In genomic region chr19:43614341-43615073, GRCm38 (mm10) we compare ENCODE assay signal across 9 mouse cellular contexts. TPM values are rescaled to one million over a fixed set of nuclear protein-coding genes. Genes with fewer than 3 reads are reported as not detected.
DNase-seq lines count a peak whose midpoint lies in the region; ATAC-seq and TF ChIP-seq lines count a peak whose summit lies in the region.
"Had no signal": no experiment of that assay in that cellular context is flagged by ENCODE, and none has a peak within 500 bp of the region (broad histone marks: within the 10 kb centered on the region; RNA-seq: fewer than 3 reads in every experiment).

No protein-coding gene starts in this region.

- no peak overlapping the region for H3K27ac ChIP-seq in heart, embryonic 11.5 days (ENCODE audit: low read depth, low read length)
- no peak overlapping the region for H3K27ac ChIP-seq in bone marrow macrophage, adult 2 months (ENCODE audit: insufficient read depth, low read depth, low read length)
- peak overlapping the region; percentile 81 for H3K27ac ChIP-seq in hindbrain, embryonic 10.5 days
- H3K27ac ChIP-seq in midbrain, embryonic 12.5 days (replicated peaks), result no peak overlapping the region
- H3K27ac ChIP-seq in left cerebral cortex, adult 2 months, result no peak overlapping the region

- H3K4me1 ChIP-seq in heart, embryonic 11.5 days (ENCODE audit: control insufficient read depth, insufficient read depth, low read length), result peaks cover 25% of the 10 kb centered on the region
- no peaks in the 10 kb centered on the region; the same call in 1 of the 2 replicates for H3K4me1 ChIP-seq in bone marrow macrophage, adult 2 months (ENCODE audit: control insufficient read depth, insufficient read depth, low read length)
- peaks cover 62% of the 10 kb centered on the region for H3K4me1 ChIP-seq in hindbrain, embryonic 10.5 days (replicated peaks)
- H3K4me1 ChIP-seq in midbrain, embryonic 12.5 days, result peaks cover 62% of the 10 kb centered on the region

- H3K4me2 ChIP-seq in heart, embryonic 11.5 days, result peak overlapping the region; percentile 62
- peak overlapping the region; percentile 65 for H3K4me2 ChIP-seq in midbrain, embryonic 12.5 days (replicated peaks)

- intact Hi-C loops in left cerebral cortex, adult 2 months (cut with DNase I), result loop anchor here (5.0 kb wide), 2 partner anchors 42 to 1143 kb away; partner anchors contain the start of gene Pax2

- peak overlapping the region; percentile 42 for H3K4me3 ChIP-seq in heart, embryonic 11.5 days (ENCODE audit: low read depth, low read length)
- peak overlapping the region; percentile 2 for H3K4me3 ChIP-seq in bone marrow macrophage, adult 2 months (ENCODE audit: insufficient read depth, low read length)
- peak overlapping the region; percentile 52 for H3K4me3 ChIP-seq in hindbrain, embryonic 10.5 days
- peak overlapping the region; percentile 42 for H3K4me3 ChIP-seq in midbrain, embryonic 12.5 days
- no peak overlapping the region for H3K4me3 ChIP-seq in left cerebral cortex, adult 2 months

- TF ChIP-seq CTCF in bone marrow macrophage, adult 2 months (IDR thresholded peaks at IDR 0.05; ENCODE audit: low read depth, low read length), result no peak
- TF ChIP-seq CTCF in left cerebral cortex, adult 2 months (IDR thresholded peaks at IDR 0.05), result no peak; the same call in 1 of the 2 replicates

- peaks cover 97% of the 10 kb centered on the region for H3K27me3 ChIP-seq in heart, embryonic 11.5 days (ENCODE audit: control insufficient read depth, insufficient read depth, low read length)
- peaks cover 100% of the 10 kb centered on the region for H3K27me3 ChIP-seq in hindbrain, embryonic 10.5 days (ENCODE audit: insufficient read depth, poor library complexity, severe bottlenecking)
- peaks cover 100% of the 10 kb centered on the region for H3K27me3 ChIP-seq in midbrain, embryonic 12.5 days

- H3K9me3 ChIP-seq in heart, embryonic 11.5 days (replicated peaks; ENCODE audit: control insufficient read depth, low read length), result no peaks in the 10 kb centered on the region
- no peaks in the 10 kb centered on the region for H3K9me3 ChIP-seq in hindbrain, embryonic 10.5 days
- H3K9me3 ChIP-seq in midbrain, embryonic 12.5 days, result no peaks in the 10 kb centered on the region

- no peak for ATAC-seq in heart, embryonic 11.5 days (replicated peaks; ENCODE audit: insufficient number of reproducible peaks, low FRiP score, low TSS enrichment)
- no peak for ATAC-seq in midbrain, embryonic 12.5 days (ENCODE audit: low FRiP score, low read depth)

- DNase-seq in heart, adult 9 months (ENCODE audit: low spot score in 2 of 2), result no peak
- peak; percentile 72 for DNase-seq in hindbrain, embryonic 10.5 days (ENCODE audit: low spot score)
- peak; percentile 51 for DNase-seq in yolk sac, embryonic 10.5 days (ENCODE audit: low spot score)
- DNase-seq in right cerebral cortex, adult 18-20 months, result no peak
- DNase-seq in left cerebral cortex, adult 2 months (ENCODE audit: extremely low spot score in 1 of 2, low spot score in 2 of 2), result no peak

- TF ChIP-seq POLR2A in bone marrow macrophage, adult 2 months (IDR thresholded peaks at IDR 0.05; ENCODE audit: borderline replicate concordance, low read depth, low read length), result no peak

- under 1% methylated on average over 92 of the region's 92 CpGs for WGBS in heart, embryonic 11.5 days (ENCODE audit: insufficient replicate concordance)
- WGBS in hindbrain, embryonic 10.5 days, result under 1% methylated on average over 92 of the region's 92 CpGs
- WGBS in midbrain, embryonic 12.5 days, result under 1% methylated on average over 69 of the region's 92 CpGs

- no peaks in the 10 kb centered on the region for H3K36me3 ChIP-seq in heart, embryonic 11.5 days (ENCODE audit: control insufficient read depth, insufficient read depth, low read length)
- H3K36me3 ChIP-seq in hindbrain, embryonic 10.5 days, result no peaks in the 10 kb centered on the region
- no peaks in the 10 kb centered on the region for H3K36me3 ChIP-seq in midbrain, embryonic 12.5 days

- H3K9ac ChIP-seq in heart, embryonic 11.5 days (ENCODE audit: low read depth, low read length), result no peak overlapping the region
- H3K9ac ChIP-seq in midbrain, embryonic 12.5 days (replicated peaks), result peak overlapping the region; percentile 53

RNA-seq across cellular contexts. Expression of gene Nkx2-3, which starts 2.4 kb away (rescaled TPM):
- polyA plus RNA-seq in heart, embryonic 11.5 days (2014; fragmentation: Nextera tagmentation; extraction: Ambion mirVana), result not detected in 2 replicates
- not detected in 2 replicates for polyA plus RNA-seq in bone marrow macrophage, adult 2 months (2012; ENCODE audit: insufficient read depth, insufficient read length, missing spikeins)
- polyA plus RNA-seq in hindbrain, embryonic 10.5 days (2016; fragmentation: Nextera tagmentation; extraction: Ambion mirVana), result 0.56 and 1.0 TPM in 2 replicates
- polyA plus RNA-seq in midbrain, embryonic 12.5 days (2016; fragmentation: Nextera tagmentation; extraction: Ambion mirVana), result 0.97 and 2.5 TPM in 2 replicates
- total RNA-seq in left cerebral cortex, adult 2 months (2021), result not detected
- total RNA-seq: MEL had no signal

Comparison
In these comparisons a context has a peak if more than half of its experiments do, and no peak if none do; other contexts are left out.
1. DNase-seq: peak in hindbrain, embryonic 10.5 days (single experiment) and yolk sac, embryonic 10.5 days (single experiment); none in heart, adult 9 months (0 of 2), right cerebral cortex, adult 18-20 months (single experiment) and left cerebral cortex, adult 2 months (0 of 2).